Mouse (Mus musculus) myocyte (in vitro differentiated cells): Measurements from ENCODE around the gene Pecam1.

ENCODE experiments used
- CEBPB ChIP-seq: IDR thresholded peaks from 2 replicates; pipeline ENCODE4 v1.6.1; 2011; ENCODE audit warnings: mild to moderate bottlenecking, moderate library complexity; ENCODE audit not compliant: poor library complexity, insufficient read depth, severe bottlenecking
- E2F4 ChIP-seq: IDR thresholded peaks from one replicate; pipeline ENCODE4 v1.6.1; 2011; ENCODE audit warnings: mild to moderate bottlenecking, control low read depth, moderate library complexity; ENCODE audit not compliant: insufficient read depth
- MYOG ChIP-seq, 3 experiments: IDR thresholded peaks; one replicate each; pipeline ENCODE4 v1.6.1; 2011; ENCODE audit warnings: control low read depth in 2 of 3, low read depth in 2 of 3, mild to moderate bottlenecking in 2 of 3; ENCODE audit not compliant: insufficient read length in 2 of 3, control insufficient read depth in 1 of 3, insufficient read depth in 1 of 3
- POLR2A ChIP-seq: IDR thresholded peaks from one replicate; pipeline ENCODE4 v1.6.1; 2011; ENCODE audit warnings: low read depth, mild to moderate bottlenecking, control low read depth, moderate library complexity; ENCODE audit not compliant: insufficient read length
- POLR2AphosphoS2 ChIP-seq: IDR thresholded peaks from one replicate; pipeline ENCODE4 v1.6.1; 2011; ENCODE audit warnings: low read depth, control low read depth; ENCODE audit not compliant: insufficient read length
- REST ChIP-seq: IDR thresholded peaks from one replicate; pipeline ENCODE4 v1.6.1; 2011; ENCODE audit warnings: mild to moderate bottlenecking, control low read depth, moderate library complexity; ENCODE audit not compliant: insufficient read depth, insufficient read length
- USF1 ChIP-seq: IDR thresholded peaks from one replicate; pipeline ENCODE4 v1.6.1; 2011; ENCODE audit warnings: low read depth, mild to moderate bottlenecking, control low read depth, moderate library complexity

GRCm38 (mm10) chr11:106606042-106606441, 144.4 kb downstream of the Pecam1 start:
- no peak for TF ChIP-seq USF1
- no peak for TF ChIP-seq POLR2A
- TF ChIP-seq POLR2AphosphoS2, result no peak
- TF ChIP-seq REST, result no peak
- no peak for TF ChIP-seq E2F4
- no peak for TF ChIP-seq MYOG (IDR thresholded peaks at IDR 0.05; ENCODE audit: control insufficient read depth in 1 of 3, insufficient read depth in 1 of 3, insufficient read length in 2 of 3, low read depth in 2 of 3)
- TF ChIP-seq CEBPB, result no peak
